Mouse (Mus musculus) gastrocnemius, adult 18-20 months (tissue): ENCODE data around the gene Olfr698. TPM values are rescaled to one million over a fixed set of nuclear protein-coding genes. Genes with fewer than 3 reads are reported as not detected.
"Not testable (repeated sequence)": the region's sequence is repeated elsewhere in the genome, so short reads cannot be mapped to it uniquely, and the experiment has no call there.

Source experiments
- DNase-seq: peaks from one replicate; pipeline ENCODE4 v3.0.0; 2021; ENCODE audit warnings: low spot score
- long read RNA-seq, 2 experiments: library from polyadenylated mRNA; stranded (forward); transcript quantifications; one replicate each; pipeline ENCODE4 v2.0.0; 2021
- total RNA-seq, 2 experiments: library from RNA; stranded (reverse); gene quantifications; 2 replicates each; pipeline ENCODE4 v1.2.3; 2021

The Olfr698 gene
- total RNA-seq: not detected
- long read RNA-seq, experiment 1: 0 reads
- long read RNA-seq, experiment 2: 0 reads

- no peak for DNase-seq
These were observed at the start of gene Olfr698 for GRCm38 (mm10) chr7:106755297-106755696. Gene Olfr698, minus strand, starts transcription at chr7:106755397.

DNA sequence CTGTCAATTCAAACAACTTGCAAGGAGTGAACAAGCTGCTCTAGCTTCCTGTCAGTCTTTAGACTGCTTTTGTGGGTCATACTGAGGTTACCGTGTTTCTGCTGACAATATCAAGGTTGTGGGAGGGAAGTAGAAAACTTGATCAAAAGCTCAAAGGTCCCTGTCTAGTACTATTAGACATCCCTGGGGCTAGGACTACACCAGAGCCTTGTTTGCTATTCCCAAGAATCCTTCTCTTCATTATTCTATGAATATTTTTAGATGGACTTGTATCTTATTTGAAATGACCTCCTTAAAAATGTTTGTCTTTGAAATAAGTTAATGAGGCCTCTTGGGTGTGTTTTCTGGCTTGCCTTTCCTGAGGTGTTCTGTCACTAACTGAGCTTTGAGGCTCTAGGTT, 37.9 kb upstream of the Olfr698 start, which contains the start of gene Olfr699:
Olfr699 (minus strand) TSS at position 101 of the 400 bp plus-strand sequence.
- DNase-seq: no peak

DNA sequence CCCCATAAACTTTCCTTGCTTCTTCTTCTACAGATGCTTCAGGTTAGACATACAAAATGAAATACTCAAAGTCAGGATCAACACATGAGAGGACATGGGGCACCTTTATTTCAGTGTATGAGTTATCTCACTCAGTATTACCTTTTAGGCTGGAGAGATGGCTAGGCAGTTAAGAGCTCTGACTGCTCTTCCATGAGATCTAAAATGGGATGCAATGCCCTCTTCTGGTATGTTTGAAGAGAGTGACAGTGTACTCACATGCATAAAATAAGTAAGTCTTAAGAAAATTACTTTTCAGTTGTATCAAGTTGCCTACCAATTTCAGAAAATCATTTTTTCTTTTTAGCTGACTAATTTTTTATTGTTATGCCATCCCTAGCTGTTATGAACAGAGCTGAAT, 33.1 kb upstream of the Olfr698 start:
- no peak for DNase-seq

- not testable (repeated sequence) for DNase-seq
These were observed 5.8 kb upstream of the Olfr698 start for GRCm38 (mm10) chr7:106761008-106761407.

DNA sequence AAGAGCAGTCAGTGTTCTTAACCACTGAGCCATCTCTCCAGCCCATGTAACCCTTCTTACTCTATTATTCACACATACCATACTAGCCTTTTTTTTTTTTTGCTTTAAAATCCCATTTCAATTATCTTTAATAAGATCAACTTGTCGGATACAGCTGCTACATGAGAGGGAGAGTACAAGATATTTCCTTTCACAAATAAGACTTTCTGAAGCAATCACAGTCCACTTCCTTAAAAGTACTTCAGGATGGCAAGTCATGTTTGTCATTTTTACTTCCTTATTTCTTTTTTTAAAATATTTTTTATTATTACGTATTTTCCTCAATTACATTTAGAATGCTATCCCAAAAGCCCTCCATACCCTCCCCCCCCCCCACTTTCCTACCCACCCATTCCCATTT, 3.6 kb upstream of the Olfr698 start:
- DNase-seq: no peak

DNA sequence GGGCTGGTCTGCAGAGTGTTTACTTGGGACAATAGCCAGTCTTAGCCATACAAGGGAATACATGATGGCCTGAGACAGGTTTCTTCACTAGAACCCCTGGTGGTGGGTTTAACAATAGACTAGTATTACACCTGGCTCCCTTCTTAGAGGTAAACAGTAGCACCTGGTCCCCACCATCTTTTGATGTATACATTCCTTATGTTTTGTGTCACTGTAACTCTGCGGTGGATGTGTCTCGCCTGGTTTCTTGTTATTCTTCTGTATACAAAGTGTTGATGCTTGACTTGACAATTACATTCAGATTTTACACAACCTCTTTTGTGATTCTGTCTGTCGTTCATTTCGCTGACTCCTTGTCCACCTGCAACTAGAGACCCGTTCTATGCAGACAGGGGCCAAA, 9.4 kb downstream of the Olfr698 start:
- no peak for DNase-seq

GRCm38 (mm10) chr7:106742343-106742742, 12.9 kb downstream of the Olfr698 start, which contains the start of gene Olfr697:
Gene Olfr697, minus strand, starts transcription at chr7:106742443.
- DNase-seq: no peak

- no peak for DNase-seq
These were observed 18.2 kb downstream of the Olfr698 start for GRCm38 (mm10) chr7:106737028-106737427.

DNA sequence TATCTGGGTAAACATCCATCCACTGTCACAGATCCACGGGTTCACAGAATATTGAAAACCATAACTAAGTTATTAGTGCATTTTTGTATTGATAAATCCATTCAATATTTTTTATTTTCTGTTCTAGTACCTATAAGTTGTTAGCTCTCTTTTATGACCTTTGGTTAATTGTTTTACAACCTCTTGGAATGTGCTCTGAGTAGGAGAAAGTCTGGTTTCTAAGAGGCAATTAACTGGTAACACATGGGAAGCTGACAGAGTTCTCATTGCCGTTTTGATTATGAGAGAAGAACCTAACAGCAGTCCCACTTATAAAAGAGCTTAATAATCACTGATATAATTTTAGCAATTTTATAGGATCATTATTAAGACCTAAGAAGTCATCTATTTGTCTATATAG, 21.5 kb downstream of the Olfr698 start:
- DNase-seq: no peak

GRCm38 (mm10) chr7:106725654-106726053, 29.5 kb downstream of the Olfr698 start:
- not testable (repeated sequence) for DNase-seq

GRCm38 (mm10) chr7:106716296-106716695, 38.9 kb downstream of the Olfr698 start, which contains the start of gene Olfr695:
Gene Olfr695, minus strand, starts transcription at chr7:106716396.
- DNase-seq: no peak

DNA sequence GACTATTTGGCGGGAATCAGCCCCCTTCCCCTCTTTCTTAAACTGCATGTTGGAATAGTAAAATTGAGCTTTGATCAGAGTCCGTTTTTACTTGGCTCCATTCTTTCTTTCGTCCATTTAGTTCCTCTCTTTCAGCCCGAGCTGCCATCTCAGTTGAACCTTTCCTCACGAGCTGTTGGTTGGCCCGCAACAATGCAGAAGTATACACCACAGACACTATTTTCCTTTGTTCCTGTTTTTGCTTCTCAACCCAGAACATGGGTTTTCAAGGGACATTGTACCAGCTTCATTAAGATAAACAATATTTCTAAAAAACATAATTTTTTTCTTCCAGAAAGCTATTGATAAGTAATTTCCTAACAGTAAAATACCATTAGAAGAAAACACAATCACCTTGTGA, 43.7 kb downstream of the Olfr698 start:
- DNase-seq: no peak

DNA sequence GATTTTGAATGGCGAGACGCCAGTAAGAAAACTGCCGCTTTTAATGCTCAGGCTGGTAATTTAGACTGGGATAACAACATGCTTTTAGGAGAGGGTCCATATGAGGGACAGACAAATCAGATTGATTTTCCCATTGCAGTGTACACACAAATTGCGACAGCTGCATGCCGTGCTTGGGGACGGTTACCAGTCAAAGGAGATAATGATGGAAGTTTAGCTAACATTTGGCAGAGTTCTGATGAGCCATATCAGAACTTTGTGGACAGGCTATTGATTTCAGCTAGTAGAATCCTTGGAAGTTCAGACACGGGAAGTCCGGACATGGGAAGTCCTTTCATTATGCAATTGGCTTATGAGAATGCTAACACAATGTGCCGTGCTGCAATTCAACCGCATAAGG, 47.5 kb downstream of the Olfr698 start:
- not testable (repeated sequence) for DNase-seq

Other genes with a start within 250 kb of the Olfr698 start
- not detected for gene Olfr693, start 74.8 kb downstream of the Olfr698 start, total RNA-seq
- gene Olfr694, start 63.6 kb downstream of the Olfr698 start, total RNA-seq: not detected
- not detected for gene Olfr695, start 39.0 kb downstream of the Olfr698 start, total RNA-seq
- gene Olfr697, start 13.0 kb downstream of the Olfr698 start, total RNA-seq: not detected
- not detected for gene Olfr699, start 37.8 kb upstream of the Olfr698 start, total RNA-seq
- gene Olfr700, start 53.4 kb upstream of the Olfr698 start, total RNA-seq: not detected
- gene Olfr701, start 58.7 kb upstream of the Olfr698 start, total RNA-seq: not detected
- gene Olfr702, start 78.5 kb upstream of the Olfr698 start, total RNA-seq: not detected
- not detected for gene Olfr703, start 88.0 kb upstream of the Olfr698 start, total RNA-seq
- not detected for gene Olfr704, start 107.8 kb upstream of the Olfr698 start, total RNA-seq
- gene Olfr705, start 121.5 kb upstream of the Olfr698 start, total RNA-seq: not detected
- gene Olfr706, start 132.8 kb upstream of the Olfr698 start, total RNA-seq: not detected
- gene Olfr707, start 145.8 kb upstream of the Olfr698 start, total RNA-seq: not detected
- gene Olfr1532-ps1, start 152.6 kb upstream of the Olfr698 start, total RNA-seq: not detected
- gene Olfr709-ps1, start 176.8 kb upstream of the Olfr698 start, total RNA-seq: not detected
- gene Olfr710, start 192.9 kb upstream of the Olfr698 start, total RNA-seq: not detected
- not detected for gene Olfr6, start 208.5 kb upstream of the Olfr698 start, total RNA-seq
- gene Olfr711, start 220.1 kb upstream of the Olfr698 start, total RNA-seq: not detected